Mouse (Mus musculus): ENCODE measurements around the gene 4930578G10Rik.

DNA sequence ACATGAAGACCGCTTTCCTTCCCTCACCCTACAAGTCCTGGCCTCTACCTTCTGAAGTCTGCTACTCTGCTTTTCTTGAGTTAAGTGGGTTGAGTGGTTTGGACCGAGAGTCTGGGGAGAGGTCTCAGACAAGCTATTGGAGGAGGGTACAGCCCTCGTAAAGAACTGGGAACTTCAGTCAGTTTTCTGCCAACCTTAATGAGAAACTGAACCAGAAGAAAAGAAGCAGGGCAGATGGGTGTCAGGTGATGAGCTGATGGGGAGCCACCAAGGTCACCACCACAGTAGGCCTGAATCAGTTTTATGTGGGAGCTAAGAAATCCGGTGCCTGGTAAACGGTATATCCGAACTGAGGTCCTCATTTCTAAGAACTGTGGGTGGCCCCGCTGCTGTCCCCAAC is 136.8 kb downstream of the 4930578G10Rik start:
- TF ChIP-seq GATA1 (IDR thresholded peaks at IDR 0.05; ENCODE audit: borderline replicate concordance, low read length) (no peak), FLI1 (IDR thresholded peaks at IDR 0.05; ENCODE audit: low read length) (no peak)
